Mouse (Mus musculus) limb, embryonic 11.5 days (tissue): ENCODE measurements at regions not wholly inside any gene's neighbourhood (a gene's known extent, or its start where the extent isn't known, plus 50 kb on each side); places are given as distances from the start of the nearest gene placed in this dataset.

Experiments
- ATAC-seq: fragments of 200-750 bp; cut with Nextera tagmentation; 2 replicates; pipeline ENCODE4 v1.8.0; 2017; ENCODE audit warnings: low read depth; ENCODE audit not compliant: insufficient number of reproducible peaks, low FRiP score, low TSS enrichment
- DNase-seq: peaks from one replicate; pipeline ENCODE4 v3.0.0-alpha.2; 2015; ENCODE audit warnings: low spot score
- H3K27ac ChIP-seq: fragments of 300-500 bp; sonication (generic); replicated peaks from 2 replicates; pipeline ENCODE4 v1.5.1; 2014; ENCODE audit warnings: low read depth, mild to moderate bottlenecking, low read length
- H3K27me3 ChIP-seq: fragments of 300-500 bp; sonication (generic); 2 replicates; pipeline ENCODE4 v1.6.1; 2014; ENCODE audit warnings: mild to moderate bottlenecking, low read length, mixed read lengths; ENCODE audit not compliant: control insufficient read depth, insufficient read depth
- H3K36me3 ChIP-seq: fragments of 300-500 bp; sonication (generic); 2 replicates; pipeline ENCODE4 v1.6.1; 2014; ENCODE audit warnings: mild to moderate bottlenecking, low read length, moderate library complexity, mixed read lengths; ENCODE audit not compliant: control insufficient read depth, insufficient read depth
- H3K4me1 ChIP-seq: fragments of 300-500 bp; sonication (generic); 2 replicates; pipeline ENCODE4 v1.6.1; 2014; ENCODE audit warnings: low read length, mixed read lengths; ENCODE audit not compliant: control insufficient read depth, insufficient read depth
- H3K4me2 ChIP-seq: fragments of 300-500 bp; sonication (generic); 2 replicates; pipeline ENCODE4 v1.6.1; 2014; ENCODE audit warnings: low read depth, mild to moderate bottlenecking, moderate library complexity; ENCODE audit not compliant: severe bottlenecking
- H3K4me3 ChIP-seq: fragments of 300-500 bp; sonication (generic); 2 replicates; pipeline ENCODE4 v1.5.1; 2014; ENCODE audit warnings: low read depth, low read length
- H3K9ac ChIP-seq: fragments of 300-500 bp; sonication (generic); 2 replicates; pipeline ENCODE4 v1.6.1; 2014; ENCODE audit warnings: mild to moderate bottlenecking, low read length
- H3K9me3 ChIP-seq: fragments of 300-500 bp; sonication (generic); 2 replicates; pipeline ENCODE4 v1.6.1; 2016; ENCODE audit warnings: low read length; ENCODE audit not compliant: control insufficient read depth
- WGBS: fragments of 180-500 bp; shearing (Covaris S2); extraction: QIAGEN DNeasy Blood & Tissue Kit; methylation state at CpG from one replicate; pipeline ENCODE4 v1.1.7; 2014; 5-methylcytosine and 5-hydroxymethylcytosine counted together

DNA sequence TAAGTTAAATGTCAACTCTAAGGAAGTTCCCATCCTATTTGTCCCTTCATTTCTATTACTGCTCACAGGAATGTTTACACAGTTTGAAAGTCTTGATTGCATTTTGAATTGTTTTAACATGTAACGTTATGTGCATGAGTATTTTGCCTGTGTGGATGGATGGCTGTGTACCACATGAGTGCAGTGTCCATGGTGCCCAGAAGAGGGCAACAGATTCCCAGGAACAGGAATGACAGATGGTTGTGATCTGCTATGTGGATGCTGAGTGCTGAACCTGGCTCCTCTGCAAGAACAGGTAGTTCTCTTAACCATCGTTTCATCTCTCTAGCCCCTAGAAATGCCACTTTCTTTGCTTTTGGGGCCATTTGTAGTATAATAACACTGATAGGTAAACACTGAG, 597.9 kb upstream of the Zwint start:
- H3K4me2 ChIP-seq, result no peak overlapping the region
- no peaks in the 10 kb centered on the region for H3K4me1 ChIP-seq
- no peaks in the 10 kb centered on the region for H3K36me3 ChIP-seq
- H3K9ac ChIP-seq, result no peak overlapping the region
- ATAC-seq, result no peak
- H3K9me3 ChIP-seq, result no peaks in the 10 kb centered on the region
- no peak overlapping the region for H3K27ac ChIP-seq
- DNase-seq, result no peak
- 80% methylated on average over 2 of the region's 2 CpGs for WGBS
- H3K4me3 ChIP-seq, result no peak overlapping the region
- H3K27me3 ChIP-seq, result no peaks in the 10 kb centered on the region

GRCm38 (mm10) chr10:72071185-72071718, 583.4 kb upstream of the Zwint start:
- H3K9me3 ChIP-seq, result no peaks in the 10 kb centered on the region
- no peak for ATAC-seq
- no peaks in the 10 kb centered on the region for H3K27me3 ChIP-seq
- H3K4me2 ChIP-seq, result no peak overlapping the region
- no peak overlapping the region for H3K9ac ChIP-seq
- DNase-seq, result no peak
- no peaks in the 10 kb centered on the region for H3K36me3 ChIP-seq
- no peak overlapping the region for H3K27ac ChIP-seq
- H3K4me3 ChIP-seq, result no peak overlapping the region
- H3K4me1 ChIP-seq, result no peaks in the 10 kb centered on the region

- Histone ChIP-seq H3K27ac (no peak overlapping the region), H3K27me3 (no peaks in the 10 kb centered on the region), H3K4me1 (no peaks in the 10 kb centered on the region), H3K9me3 (no peaks in the 10 kb centered on the region), H3K36me3 (no peaks in the 10 kb centered on the region), H3K4me2 (no peak overlapping the region), H3K4me3 (no peak overlapping the region), H3K9ac (no peak overlapping the region)
- DNase-seq (peak; percentile 23), ATAC-seq (no peak)
- WGBS, result 64% methylated on average over 3 of the region's 3 CpGs
Measured at GRCm38 (mm10) chr10:72078363-72078762, 576.3 kb upstream of the Zwint start.

DNA sequence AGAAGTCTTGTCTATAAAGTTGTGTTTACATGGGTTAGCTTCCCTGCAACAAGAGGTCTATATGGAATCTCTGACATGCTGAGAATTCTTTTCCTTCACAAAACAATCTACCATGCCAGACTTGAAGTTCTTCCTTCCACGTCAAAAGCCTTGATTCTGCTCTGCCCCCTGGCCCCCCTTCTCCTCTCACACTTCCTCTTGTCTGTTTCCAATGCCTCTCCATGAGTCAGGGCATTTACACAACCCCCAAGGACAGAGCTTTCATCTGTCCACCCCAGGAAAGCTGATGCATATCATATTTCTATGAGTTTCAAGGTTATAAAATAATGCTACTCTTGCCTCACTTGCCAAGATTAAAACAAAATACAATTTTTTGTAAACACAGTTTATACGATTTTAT, 557.7 kb upstream of the Zwint start:
- H3K4me1 ChIP-seq, result no peaks in the 10 kb centered on the region
- H3K4me2 ChIP-seq, result no peak overlapping the region

GRCm38 (mm10) chr10:72099156-72099812, 555.4 kb upstream of the Zwint start:
- H3K36me3 ChIP-seq, result no peaks in the 10 kb centered on the region
- H3K27ac ChIP-seq, result no peak overlapping the region
- no peak overlapping the region for H3K4me3 ChIP-seq
- no peaks in the 10 kb centered on the region for H3K27me3 ChIP-seq
- no peak for DNase-seq
- ATAC-seq, result no peak
- H3K9me3 ChIP-seq, result no peaks in the 10 kb centered on the region
- no peak overlapping the region for H3K9ac ChIP-seq
- H3K4me1 ChIP-seq, result no peaks in the 10 kb centered on the region
- H3K4me2 ChIP-seq, result no peak overlapping the region
- WGBS, result 71% methylated on average over 2 of the region's 2 CpGs

More for the DNA sequence above, 557.7 kb upstream of the Zwint start:
- 67% methylated on average over 2 of the region's 2 CpGs for WGBS
- H3K36me3 ChIP-seq, result no peaks in the 10 kb centered on the region
- DNase-seq, result no peak
- H3K9ac ChIP-seq, result no peak overlapping the region
- H3K4me3 ChIP-seq, result no peak overlapping the region
- H3K27me3 ChIP-seq, result no peaks in the 10 kb centered on the region
- no peaks in the 10 kb centered on the region for H3K9me3 ChIP-seq
- ATAC-seq, result no peak
- H3K27ac ChIP-seq, result no peak overlapping the region

DNA sequence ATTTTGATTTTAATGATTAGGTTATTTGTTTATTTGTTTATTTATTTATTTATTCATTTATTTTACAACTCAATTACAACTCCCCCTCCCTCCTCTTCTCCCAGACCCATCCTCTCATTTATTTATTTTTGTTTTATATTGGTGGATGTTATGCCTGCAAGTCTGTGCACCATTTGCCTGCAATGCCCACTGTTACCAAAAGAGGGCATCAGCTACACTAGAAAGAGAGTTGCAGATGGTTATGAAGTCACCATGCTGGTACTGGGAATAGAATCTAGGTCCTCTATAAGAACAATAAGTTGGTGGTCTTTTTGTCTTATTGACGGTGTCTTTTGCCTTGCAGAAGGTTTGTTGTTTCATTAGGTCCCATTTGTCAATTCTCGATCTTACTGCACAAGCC, 535.2 kb upstream of the Zwint start:
- Histone ChIP-seq H3K4me2 (no peak overlapping the region), H3K9me3 (no peaks in the 10 kb centered on the region), H3K27me3 (no peaks in the 10 kb centered on the region), H3K36me3 (no peaks in the 10 kb centered on the region), H3K4me3 (no peak overlapping the region), H3K9ac (no peak overlapping the region), H3K4me1 (no peaks in the 10 kb centered on the region), H3K27ac (no peak overlapping the region)
- 90% methylated on average over 2 of the region's 2 CpGs for WGBS
- DNase-seq, result no peak
- ATAC-seq, result no peak

GRCm38 (mm10) chr10:72132407-72132806, 522.2 kb upstream of the Zwint start:
- H3K36me3 ChIP-seq, result no peaks in the 10 kb centered on the region
- no peak overlapping the region for H3K4me3 ChIP-seq
- no peak overlapping the region for H3K4me2 ChIP-seq
- 68% methylated on average over 2 of the region's 2 CpGs for WGBS
- H3K4me1 ChIP-seq, result no peaks in the 10 kb centered on the region
- H3K9me3 ChIP-seq, result no peaks in the 10 kb centered on the region
- H3K27me3 ChIP-seq, result no peaks in the 10 kb centered on the region
- H3K9ac ChIP-seq, result no peak overlapping the region
- H3K27ac ChIP-seq, result no peak overlapping the region
- no peak for DNase-seq
- ATAC-seq, result no peak
